Mouse (Mus musculus): Measurements from ENCODE around the gene Tenm4.
A peak's percentile ranks its signal among the peaks of the same experiment; 100 is the strongest.

Gene Tenm4

DNA sequence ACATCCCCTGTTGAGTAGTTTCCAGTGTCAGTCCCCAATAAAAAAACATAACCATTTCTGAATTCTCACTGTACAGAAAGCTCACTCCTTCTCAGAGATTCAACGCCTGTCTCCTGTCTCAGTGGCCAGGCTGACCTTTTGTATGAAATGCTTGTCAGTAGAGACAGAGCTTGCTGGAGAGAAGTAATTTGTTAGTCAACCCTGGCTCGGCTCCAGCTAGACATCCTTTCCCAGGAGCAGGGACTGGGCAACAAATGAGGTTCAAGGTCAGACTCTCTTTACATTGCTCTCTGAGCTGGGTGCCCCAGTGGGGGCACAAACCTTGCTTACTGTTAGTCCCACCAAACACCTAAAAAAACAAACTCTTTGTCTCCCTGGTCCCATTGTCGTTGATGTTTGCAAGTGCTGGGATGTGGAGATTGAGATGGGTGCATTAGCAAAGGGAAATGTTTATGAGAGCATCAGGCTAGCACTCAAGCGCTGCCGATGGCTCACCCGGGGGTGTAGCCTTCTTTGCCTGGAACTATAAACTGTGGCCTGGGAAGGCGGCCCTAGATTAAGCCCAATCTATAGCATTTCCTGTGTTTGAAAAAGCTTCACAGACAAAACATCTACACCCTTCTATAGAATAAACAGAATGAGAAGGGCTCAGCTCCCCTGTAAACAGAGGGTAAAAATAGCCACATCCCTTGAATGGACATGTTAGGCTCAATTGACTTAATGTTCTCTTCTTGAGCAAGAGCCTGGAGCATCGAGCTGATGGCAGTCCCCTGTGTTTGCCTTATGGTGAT, 673.3 kb downstream of the Tenm4 start:
- DNase-seq (ENCODE audit: low spot score in 2 of 2) = no peak

DNA sequence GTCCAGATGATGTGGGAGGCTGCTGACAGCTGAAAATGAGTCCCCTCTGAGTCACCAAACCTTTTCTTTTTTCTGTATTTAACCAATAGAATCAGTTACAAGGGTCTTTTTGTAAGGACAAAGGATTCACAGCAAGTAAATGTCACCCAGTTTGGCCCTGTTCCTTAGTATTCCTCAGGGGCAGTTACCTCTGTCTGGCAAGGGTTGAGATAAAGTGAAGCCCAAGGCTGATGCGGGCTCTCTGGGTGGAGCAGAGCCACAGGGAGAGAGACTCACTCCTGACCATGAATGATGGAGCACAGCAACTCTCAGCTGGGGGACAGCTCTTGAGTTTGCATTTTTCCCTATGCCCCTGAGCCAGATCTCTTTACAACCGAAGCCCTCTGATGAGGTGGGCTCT, 681.7 kb downstream of the Tenm4 start:
- no peak for DNase-seq (ENCODE audit: low spot score in 2 of 2)

GRCm38 (mm10) chr7:96855867-96856406, 684.9 kb downstream of the Tenm4 start:
- no peak for DNase-seq (ENCODE audit: low spot score in 2 of 2)

- no peak for DNase-seq (ENCODE audit: low spot score in 2 of 2)
Observed at GRCm38 (mm10) chr7:96856518-96856917, 685.5 kb downstream of the Tenm4 start.

DNA sequence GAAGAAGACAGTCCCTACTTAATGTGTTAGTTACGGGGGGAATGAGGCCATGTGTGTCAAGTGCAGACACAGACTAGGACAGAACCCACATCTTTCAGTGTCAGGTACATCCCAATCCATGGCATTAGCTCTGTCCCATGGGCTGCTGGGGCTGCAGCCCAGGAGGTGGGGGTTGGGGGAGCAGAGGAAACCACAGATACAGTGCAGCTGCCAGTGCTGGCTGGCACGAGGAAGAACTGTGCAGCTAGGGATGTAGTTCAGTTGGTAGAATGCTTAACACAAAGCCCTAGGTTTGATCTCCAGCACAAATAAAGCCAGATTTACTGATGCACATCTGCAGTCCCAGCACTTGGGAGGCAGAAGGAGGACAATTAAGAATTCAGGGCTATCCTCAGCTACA, 688.0 kb downstream of the Tenm4 start:
- DNase-seq (ENCODE audit: low spot score in 2 of 2) = no peak

DNA sequence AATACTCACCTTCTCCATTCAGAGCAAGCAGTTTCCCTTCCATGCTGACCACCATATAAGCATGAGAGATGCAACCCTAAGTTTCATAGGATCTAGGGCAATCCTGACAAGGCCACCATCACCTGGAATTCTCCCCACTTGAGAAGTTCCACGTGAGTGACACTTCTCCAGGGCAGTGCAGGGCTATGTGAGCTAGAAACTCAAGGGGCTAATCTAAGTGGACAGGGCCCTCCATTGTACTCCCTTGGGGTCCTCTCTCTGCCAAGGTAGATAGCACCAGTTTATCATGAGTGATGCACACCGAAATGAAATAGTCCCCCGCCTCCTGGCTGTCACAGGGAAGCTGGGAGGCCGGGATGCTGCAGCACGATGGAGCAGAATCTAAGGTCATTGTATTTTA, 688.6 kb downstream of the Tenm4 start:
- no peak for DNase-seq (ENCODE audit: low spot score in 2 of 2)

DNA sequence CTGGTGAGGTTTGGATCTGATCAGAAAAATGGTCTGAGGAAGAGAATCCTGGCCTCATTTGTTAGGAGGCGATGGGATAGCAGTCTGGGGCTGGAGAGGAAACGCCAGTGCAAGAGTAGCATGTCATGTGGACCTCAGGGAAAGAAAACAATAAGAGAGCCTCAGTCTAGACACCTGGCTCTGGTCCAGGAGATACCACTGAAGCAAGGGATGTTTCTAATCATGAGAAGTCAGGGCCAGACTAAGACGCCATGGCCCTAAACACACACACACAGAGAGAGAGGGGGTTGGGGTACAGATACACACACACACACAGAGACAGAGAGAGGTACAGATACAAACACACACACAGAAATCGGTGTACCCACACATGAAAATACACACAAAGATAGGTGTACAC, 689.6 kb downstream of the Tenm4 start:
- no peak for DNase-seq (ENCODE audit: low spot score in 2 of 2)

- DNase-seq (ENCODE audit: low spot score in 2 of 2) = no peak
Observed at GRCm38 (mm10) chr7:96864894-96865722, 694.1 kb downstream of the Tenm4 start.

DNA sequence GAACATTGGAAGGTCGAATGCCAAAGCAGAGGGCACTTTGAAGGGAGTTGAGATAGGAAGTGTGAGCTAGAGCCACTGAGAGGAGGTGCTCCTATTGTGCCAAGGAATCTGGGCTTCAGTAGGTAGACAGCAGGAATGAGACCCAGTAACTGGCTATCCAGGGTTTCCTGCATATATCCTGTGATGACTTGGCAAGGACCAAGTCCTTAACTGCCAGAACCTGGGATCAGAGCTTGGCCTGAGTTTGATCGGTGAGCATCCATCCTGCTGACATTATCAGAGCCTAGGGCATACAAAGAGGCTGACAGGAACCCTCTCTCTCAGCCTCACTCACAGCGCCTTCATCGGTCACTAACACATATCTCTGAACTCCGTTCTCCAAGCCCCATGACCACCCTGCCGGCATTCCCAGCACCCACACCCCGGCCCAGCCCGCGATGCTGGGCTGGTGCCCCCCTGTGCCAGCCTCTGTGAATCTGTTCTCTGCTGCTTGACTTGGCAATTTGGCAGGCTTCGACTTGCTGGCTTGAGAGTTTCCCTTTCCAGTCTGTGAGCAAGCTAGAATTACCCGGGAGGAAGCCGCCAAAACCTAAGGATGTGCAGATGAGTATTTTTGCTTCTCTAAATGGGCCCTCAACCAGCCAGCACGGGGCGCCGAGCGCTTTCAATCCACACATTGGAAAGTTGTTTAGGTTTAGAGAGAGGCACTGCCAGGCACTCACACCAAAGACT, 698.2 kb downstream of the Tenm4 start:
- peak; percentile 36 to 79 for DNase-seq (ENCODE audit: low spot score in 2 of 2)

DNA sequence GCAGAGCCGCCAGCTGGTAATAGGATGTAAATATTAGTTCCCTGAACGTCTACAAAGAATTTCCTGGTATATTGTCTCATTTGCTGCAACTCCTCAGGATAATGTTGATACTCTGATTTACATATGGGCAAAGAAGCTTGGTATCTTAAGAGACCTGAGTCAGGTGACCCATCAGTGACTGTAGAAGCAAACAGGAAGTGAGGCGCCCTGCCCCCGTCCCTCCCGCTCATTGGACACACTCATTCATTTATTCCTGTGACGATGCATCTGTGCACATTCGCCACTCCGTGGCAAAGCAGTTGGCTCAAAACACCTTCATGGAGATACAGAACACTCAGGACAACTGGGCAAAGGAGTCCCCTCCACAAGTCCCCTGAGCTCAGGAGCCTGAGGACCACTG, 699.4 kb downstream of the Tenm4 start:
- no peak for DNase-seq (ENCODE audit: low spot score in 2 of 2)

GRCm38 (mm10) chr7:96871031-96871430, 700.0 kb downstream of the Tenm4 start:
- no peak for DNase-seq (ENCODE audit: low spot score in 2 of 2)

DNA sequence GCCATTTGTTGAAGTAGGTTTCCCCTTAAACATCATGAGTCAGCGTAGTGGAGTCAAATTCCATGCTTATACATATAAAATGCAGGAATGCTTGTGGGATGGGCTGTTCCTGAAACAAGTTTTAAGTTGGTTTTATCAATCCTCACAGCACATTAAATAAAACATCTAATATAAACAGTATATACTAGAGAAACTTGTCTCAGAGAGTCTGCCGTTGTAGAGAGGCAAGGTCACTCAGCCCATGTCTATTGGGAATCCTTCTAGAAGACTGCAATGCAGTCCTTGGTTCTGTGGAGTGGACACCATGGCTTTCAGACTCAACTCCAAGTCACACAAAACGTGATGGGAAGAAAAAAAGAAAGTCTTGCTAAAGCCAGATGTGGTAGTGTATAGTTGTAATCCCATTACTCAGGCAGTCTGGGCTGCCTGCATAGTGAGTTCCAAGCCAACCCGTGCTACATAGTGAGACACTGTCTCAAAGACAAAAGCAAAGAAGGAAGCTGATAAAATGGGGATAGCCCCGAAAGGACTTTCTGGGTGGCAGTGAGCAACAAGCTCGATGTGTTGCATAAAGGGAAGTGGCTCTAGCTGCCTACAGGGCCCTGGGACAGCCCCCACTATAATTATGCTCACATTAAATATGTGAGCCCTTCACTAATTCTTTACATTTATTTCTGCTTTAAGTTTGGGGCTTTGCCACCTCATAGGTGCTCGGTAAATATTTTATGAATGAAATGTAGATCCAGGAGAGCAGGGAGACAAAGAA, 707.6 kb downstream of the Tenm4 start:
- no peak for DNase-seq (ENCODE audit: low spot score in 2 of 2)

- DNase-seq (ENCODE audit: low spot score in 2 of 2) = no peak
Observed at GRCm38 (mm10) chr7:96879593-96879992, 708.5 kb downstream of the Tenm4 start.

DNA sequence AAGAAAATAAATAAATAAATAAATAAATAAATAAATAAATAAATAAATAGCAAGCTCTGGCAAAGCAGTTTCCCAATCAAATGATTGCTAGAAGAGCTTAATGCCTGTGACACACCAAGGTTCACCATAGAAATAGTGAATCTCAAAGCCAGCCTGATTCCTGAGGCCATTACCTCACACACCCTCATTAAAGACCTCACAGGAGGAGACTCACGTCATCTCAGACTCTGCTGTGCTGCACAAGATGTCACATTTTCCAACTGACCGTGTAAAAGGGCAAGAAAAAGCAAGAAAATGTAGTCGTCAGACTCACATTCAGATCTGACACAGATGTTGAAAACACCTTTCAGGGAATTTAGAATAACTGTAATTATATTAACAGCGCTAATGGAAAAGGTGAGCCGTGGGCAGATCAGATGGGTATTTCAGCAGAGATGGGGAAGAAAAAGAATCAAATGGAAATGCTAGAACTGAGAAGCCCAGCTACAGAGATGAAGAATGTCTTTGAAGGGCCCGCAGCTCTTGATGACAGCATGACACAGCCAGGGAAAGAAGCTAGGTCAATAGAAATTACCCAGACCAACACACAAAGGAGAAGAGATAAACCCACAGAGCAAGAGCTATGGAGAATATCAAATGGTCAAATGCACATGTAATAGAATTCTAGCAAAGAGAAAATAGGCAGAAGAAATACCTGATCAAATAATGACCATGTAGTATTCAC, 709.3 kb downstream of the Tenm4 start:
- no peak for DNase-seq (ENCODE audit: low spot score in 2 of 2)

DNA sequence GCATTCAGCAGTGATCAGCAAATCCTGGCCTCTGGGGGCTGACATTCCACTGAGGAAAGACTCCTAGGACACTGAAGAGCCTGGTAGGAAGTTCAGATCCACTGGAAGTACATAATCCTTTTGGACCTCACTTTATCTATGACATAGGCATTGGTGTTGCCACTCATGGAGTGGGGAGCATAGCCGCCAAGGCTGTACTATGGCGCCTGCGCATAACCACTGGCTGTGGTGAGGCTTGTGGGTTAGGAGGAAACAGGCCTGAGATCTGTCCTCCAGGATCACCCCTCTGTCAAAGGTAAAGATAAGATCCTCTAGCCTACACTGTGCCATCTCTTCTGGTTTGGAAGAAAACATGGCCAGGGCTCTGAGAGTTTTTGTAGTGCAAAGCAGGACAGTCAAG, 712.3 kb downstream of the Tenm4 start:
- DNase-seq (ENCODE audit: low spot score in 2 of 2) = no peak

GRCm38 (mm10) chr7:96887088-96887654, 716.1 kb downstream of the Tenm4 start:
- no peak for DNase-seq (ENCODE audit: low spot score in 2 of 2)

- DNase-seq (ENCODE audit: low spot score in 2 of 2) = no peak
Observed at GRCm38 (mm10) chr7:96889061-96890034, 718.3 kb downstream of the Tenm4 start.

DNA sequence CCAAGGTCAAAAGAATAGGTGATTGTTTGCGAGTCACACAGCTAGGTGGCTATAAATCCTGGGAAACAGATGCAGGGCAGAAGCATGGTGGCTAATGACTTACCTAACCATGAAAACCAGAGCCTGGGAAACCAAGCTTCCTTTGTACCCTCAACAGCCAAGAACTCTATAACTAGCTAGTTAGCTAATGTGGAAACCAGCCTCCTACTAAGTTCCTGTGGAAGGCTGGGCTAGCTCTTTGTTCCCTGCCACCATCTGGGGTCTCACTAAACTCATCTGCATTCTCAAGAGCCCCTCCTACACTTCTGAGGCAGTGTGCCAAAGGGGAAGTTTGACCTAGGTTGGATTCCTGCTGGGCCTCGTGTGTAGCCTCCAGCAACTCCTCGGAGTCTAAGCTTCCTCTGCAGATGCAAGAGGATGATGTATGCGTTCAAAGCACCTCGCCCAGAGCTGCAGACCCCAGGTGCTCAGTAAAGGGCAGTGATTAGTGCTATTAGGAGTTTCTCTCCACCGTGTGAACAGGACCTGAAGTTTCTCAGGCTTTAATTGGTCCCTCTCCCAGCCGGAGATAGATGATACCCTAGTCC, 719.1 kb downstream of the Tenm4 start:
- DNase-seq (ENCODE audit: low spot score in 2 of 2) = no peak

- no peak for DNase-seq (ENCODE audit: low spot score in 2 of 2)
Observed at GRCm38 (mm10) chr7:96890987-96891386, 719.9 kb downstream of the Tenm4 start.
